Mouse (Mus musculus) myocyte (in vitro differentiated cells): ENCODE measurements around the gene 1700122O11Rik.

Source experiments
- CEBPB ChIP-seq: IDR thresholded peaks from 2 replicates; pipeline ENCODE4 v1.6.1; 2011; ENCODE audit warnings: mild to moderate bottlenecking, moderate library complexity; ENCODE audit not compliant: poor library complexity, insufficient read depth, severe bottlenecking
- E2F4 ChIP-seq: IDR thresholded peaks from one replicate; pipeline ENCODE4 v1.6.1; 2011; ENCODE audit warnings: mild to moderate bottlenecking, control low read depth, moderate library complexity; ENCODE audit not compliant: insufficient read depth
- MAX ChIP-seq: IDR thresholded peaks from one replicate; pipeline ENCODE4 v1.6.1; 2011; ENCODE audit warnings: low read depth, mild to moderate bottlenecking, control low read depth
- MYOD1 ChIP-seq, 3 experiments: IDR thresholded peaks; one replicate each; pipeline ENCODE4 v1.6.1; 2011; ENCODE audit warnings: control low read depth in 2 of 3, low read depth in 2 of 3, mild to moderate bottlenecking in 2 of 3, moderate library complexity in 1 of 3; ENCODE audit not compliant: insufficient read length in 2 of 3, control insufficient read depth in 1 of 3
- MYOG ChIP-seq, 3 experiments: IDR thresholded peaks; one replicate each; pipeline ENCODE4 v1.6.1; 2011; ENCODE audit warnings: control low read depth in 2 of 3, low read depth in 2 of 3, mild to moderate bottlenecking in 2 of 3; ENCODE audit not compliant: insufficient read length in 2 of 3, control insufficient read depth in 1 of 3, insufficient read depth in 1 of 3
- POLR2A ChIP-seq: IDR thresholded peaks from one replicate; pipeline ENCODE4 v1.6.1; 2011; ENCODE audit warnings: low read depth, mild to moderate bottlenecking, control low read depth, moderate library complexity; ENCODE audit not compliant: insufficient read length
- POLR2AphosphoS2 ChIP-seq: IDR thresholded peaks from one replicate; pipeline ENCODE4 v1.6.1; 2011; ENCODE audit warnings: low read depth, control low read depth; ENCODE audit not compliant: insufficient read length
- REST ChIP-seq: IDR thresholded peaks from one replicate; pipeline ENCODE4 v1.6.1; 2011; ENCODE audit warnings: mild to moderate bottlenecking, control low read depth, moderate library complexity; ENCODE audit not compliant: insufficient read depth, insufficient read length
- SRF ChIP-seq: IDR thresholded peaks from one replicate; pipeline ENCODE4 v1.6.1; 2011; ENCODE audit warnings: low read depth; ENCODE audit not compliant: control insufficient read depth, insufficient read length
- TCF12 ChIP-seq: IDR thresholded peaks from one replicate; pipeline ENCODE4 v1.6.1; 2011; ENCODE audit warnings: mild to moderate bottlenecking, control low read depth; ENCODE audit not compliant: poor library complexity, insufficient read depth, severe bottlenecking
- TCF3 ChIP-seq: IDR thresholded peaks from one replicate; pipeline ENCODE4 v1.6.1; 2011; ENCODE audit warnings: low read depth, control low read depth; ENCODE audit not compliant: insufficient read length
- USF1 ChIP-seq: IDR thresholded peaks from one replicate; pipeline ENCODE4 v1.6.1; 2011; ENCODE audit warnings: low read depth, mild to moderate bottlenecking, control low read depth, moderate library complexity

GRCm38 (mm10) chr17:48052338-48053067, 14.4 kb upstream of the 1700122O11Rik start:
- TF ChIP-seq POLR2A (no peak), USF1 (no peak), MYOG (IDR thresholded peaks at IDR 0.05; ENCODE audit: control insufficient read depth in 1 of 3, insufficient read depth in 1 of 3, insufficient read length in 2 of 3, low read depth in 2 of 3) (no peak), MAX (no peak), CEBPB (no peak), TCF3 (no peak), REST (no peak), SRF (no peak), E2F4 (no peak), TCF12 (no peak), POLR2AphosphoS2 (no peak), MYOD1 (IDR thresholded peaks at IDR 0.05; ENCODE audit: control insufficient read depth in 1 of 3, insufficient read length in 2 of 3, low read depth in 2 of 3) (no peak)
